10 mouse cellular contexts compared by ENCODE assay signal in the genomic region with DNA sequence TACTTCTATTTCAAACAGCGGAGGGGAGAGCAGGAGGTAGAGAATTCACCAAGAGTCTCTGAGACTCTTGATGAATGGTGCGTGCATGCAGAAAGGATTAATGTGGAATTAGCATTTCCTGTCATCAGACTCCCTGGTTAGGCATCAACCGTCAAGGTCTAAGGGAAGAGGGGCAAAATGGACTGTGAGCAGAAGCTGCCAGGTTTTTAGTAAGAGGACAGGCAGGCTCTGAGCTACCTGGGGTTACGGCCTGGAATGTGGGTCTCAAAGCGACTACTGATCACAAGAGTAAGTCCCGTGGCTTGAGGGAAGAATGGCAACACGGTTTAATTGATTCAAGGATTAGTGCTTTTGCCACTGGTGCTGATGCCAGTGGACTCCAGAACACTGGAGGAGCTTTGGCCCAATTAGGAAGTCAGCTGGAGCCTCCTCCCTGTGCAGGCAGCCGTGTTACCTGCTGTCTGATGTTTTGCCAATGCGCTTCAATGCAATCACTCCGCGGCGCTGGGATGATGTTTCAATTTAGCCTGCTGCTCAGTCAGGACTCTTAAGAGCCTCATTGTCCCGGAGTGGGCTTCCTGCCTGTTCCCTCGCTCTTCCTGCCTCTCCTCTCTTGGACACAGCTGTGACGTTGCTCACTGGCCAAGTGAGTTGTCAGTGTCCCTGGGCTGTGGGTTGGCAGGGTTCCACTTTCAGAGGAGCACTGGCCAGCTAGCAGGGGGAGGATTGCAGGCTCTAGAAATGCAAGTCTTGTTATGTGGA. TPM values are rescaled to one million over a fixed set of nuclear protein-coding genes. Genes with fewer than 3 reads are reported as not detected.
DNase-seq lines count a peak whose midpoint lies in the region; ATAC-seq and TF ChIP-seq lines count a peak whose summit lies in the region.
"Had no signal": no experiment of that assay in that cellular context is flagged by ENCODE, and none has a peak within 500 bp of the region (broad histone marks: within the 10 kb centered on the region; RNA-seq: fewer than 3 reads in every experiment).

No protein-coding gene starts in this region.

- H3K27me3 ChIP-seq in forebrain, embryonic 12.5 days, result peaks cover 35% of the 10 kb centered on the region
- H3K27me3 ChIP-seq in heart, embryonic 13.5 days (replicated peaks), result no peaks in the 10 kb centered on the region
- peaks cover 10% of the 10 kb centered on the region for H3K27me3 ChIP-seq in kidney, embryonic 15.5 days
- H3K27me3 ChIP-seq in limb, embryonic 14.5 days (ENCODE audit: control insufficient read depth, insufficient read depth, low read length), result no peaks in the 10 kb centered on the region
- H3K27me3 ChIP-seq in neural tube, embryonic 15.5 days (replicated peaks), result 0 out of 2 replicates have a peak, but pooled peaks cover 2% of the 10 kb centered on the region
- H3K27me3 ChIP-seq: CH12.LX had no signal

- peaks cover 27% of the 10 kb centered on the region for H3K4me1 ChIP-seq in forebrain, embryonic 12.5 days
- peaks cover 21% of the 10 kb centered on the region for H3K4me1 ChIP-seq in heart, embryonic 13.5 days
- H3K4me1 ChIP-seq in kidney, embryonic 15.5 days, result peaks cover 33% of the 10 kb centered on the region
- peaks cover 18% of the 10 kb centered on the region for H3K4me1 ChIP-seq in limb, embryonic 14.5 days (ENCODE audit: control insufficient read depth, insufficient read depth, low read length)
- H3K4me1 ChIP-seq in neural tube, embryonic 15.5 days, result peaks cover 29% of the 10 kb centered on the region

- ATAC-seq in forebrain, embryonic 12.5 days (ENCODE audit: low FRiP score), result peak; percentile 64; the same call in 1 of the 2 replicates
- ATAC-seq in heart, embryonic 13.5 days (ENCODE audit: extremely low read depth, insufficient number of reproducible peaks, low FRiP score, low TSS enrichment), result 0 out of 2 replicates have a peak, but pooled peaks have one; percentile 45
- ATAC-seq in kidney, embryonic 15.5 days (replicated peaks; ENCODE audit: low FRiP score), result peak; percentile 50
- peak; percentile 43 for ATAC-seq in limb, embryonic 14.5 days (ENCODE audit: low FRiP score, low read depth)
- ATAC-seq in neural tube, embryonic 15.5 days (ENCODE audit: low FRiP score), result peak; percentile 80; the same call in 1 of the 2 replicates

- 0 out of 2 replicates have a peak overlapping the region, but pooled peaks have one; percentile 1 for H3K4me3 ChIP-seq in forebrain, embryonic 12.5 days (replicated peaks)
- peak overlapping the region; percentile 27 for H3K4me3 ChIP-seq in heart, embryonic 13.5 days
- no peak overlapping the region; the same call in 1 of the 2 replicates for H3K4me3 ChIP-seq in kidney, embryonic 15.5 days (replicated peaks)
- no peak overlapping the region for H3K4me3 ChIP-seq in limb, embryonic 14.5 days (replicated peaks; ENCODE audit: low read length)
- H3K4me3 ChIP-seq in neural tube, embryonic 15.5 days (replicated peaks), result no peak overlapping the region
- H3K4me3 ChIP-seq: erythroblast, embryonic 14.5 days had no signal

- 7% methylated on average over 15 of the region's 15 CpGs for WGBS in forebrain, embryonic 12.5 days
- 26% methylated on average over 15 of the region's 15 CpGs for WGBS in heart, embryonic 13.5 days
- WGBS in kidney, embryonic 15.5 days, result 38% methylated on average over 15 of the region's 15 CpGs
- WGBS in limb, embryonic 14.5 days, result 22% methylated on average over 15 of the region's 15 CpGs
- WGBS in neural tube, embryonic 15.5 days, result 24% methylated on average over 15 of the region's 15 CpGs

- TF ChIP-seq POLR2A in limb, embryonic 14.5 days (IDR thresholded peaks at IDR 0.05; ENCODE audit: borderline replicate concordance, extremely low read depth, insufficient read depth, insufficient read length), result no peak

- H3K27ac ChIP-seq in forebrain, embryonic 12.5 days, result 0 out of 2 replicates have a peak overlapping the region, but pooled peaks have one; percentile 25
- peak overlapping the region; percentile 37; the same call in 1 of the 2 replicates for H3K27ac ChIP-seq in heart, embryonic 13.5 days (replicated peaks)
- no peak overlapping the region; the same call in 1 of the 2 replicates for H3K27ac ChIP-seq in kidney, embryonic 15.5 days
- H3K27ac ChIP-seq in limb, embryonic 14.5 days (replicated peaks; ENCODE audit: low read depth, low read length), result no peak overlapping the region
- H3K27ac ChIP-seq in neural tube, embryonic 15.5 days (replicated peaks), result peak overlapping the region; percentile 61

- no peak overlapping the region for H3K9ac ChIP-seq in forebrain, embryonic 12.5 days
- peak overlapping the region; percentile 12; the same call in 1 of the 2 replicates for H3K9ac ChIP-seq in heart, embryonic 13.5 days
- H3K9ac ChIP-seq in kidney, embryonic 15.5 days, result no peak overlapping the region
- H3K9ac ChIP-seq in limb, embryonic 14.5 days (ENCODE audit: low read depth, low read length, severe bottlenecking), result no peak overlapping the region
- H3K9ac ChIP-seq in neural tube, embryonic 15.5 days (replicated peaks), result no peak overlapping the region

- no peaks in the 10 kb centered on the region for H3K36me3 ChIP-seq in forebrain, embryonic 12.5 days (replicated peaks)
- no peaks in the 10 kb centered on the region for H3K36me3 ChIP-seq in heart, embryonic 13.5 days
- peaks cover 3% of the 10 kb centered on the region; the same call in 1 of the 2 replicates for H3K36me3 ChIP-seq in kidney, embryonic 15.5 days
- no peaks in the 10 kb centered on the region for H3K36me3 ChIP-seq in limb, embryonic 14.5 days (ENCODE audit: control insufficient read depth, insufficient read depth, low read length)
- no peaks in the 10 kb centered on the region for H3K36me3 ChIP-seq in neural tube, embryonic 15.5 days

- H3K4me2 ChIP-seq in forebrain, embryonic 12.5 days, result peak overlapping the region; percentile 24
- H3K4me2 ChIP-seq in heart, embryonic 13.5 days, result peak overlapping the region; percentile 64
- H3K4me2 ChIP-seq in kidney, embryonic 15.5 days, result peak overlapping the region; percentile 43
- peak overlapping the region; percentile 6 for H3K4me2 ChIP-seq in limb, embryonic 14.5 days (replicated peaks; ENCODE audit: low read depth, low read length, severe bottlenecking)
- peak overlapping the region; percentile 41 for H3K4me2 ChIP-seq in neural tube, embryonic 15.5 days

- H3K9me3 ChIP-seq in forebrain, embryonic 12.5 days, result 0 out of 2 replicates have a peak, but pooled peaks cover 14% of the 10 kb centered on the region
- H3K9me3 ChIP-seq in heart, embryonic 13.5 days, result peaks cover 17% of the 10 kb centered on the region
- peaks cover 5% of the 10 kb centered on the region for H3K9me3 ChIP-seq in kidney, embryonic 15.5 days (replicated peaks)
- H3K9me3 ChIP-seq in limb, embryonic 14.5 days (ENCODE audit: control insufficient read depth, low read length), result no peaks in the 10 kb centered on the region
- H3K9me3 ChIP-seq in neural tube, embryonic 15.5 days (replicated peaks), result peaks cover 4% of the 10 kb centered on the region; the same call in 1 of the 2 replicates

- DNase-seq in spleen, adult 18-20 months, result peak; percentile 3 to 6
- DNase-seq in spleen, adult 12 weeks (ENCODE audit: low spot score), result no peak
- peak; percentile 69 for DNase-seq in limb, embryonic 14.5 days (ENCODE audit: low spot score)
- no peak for DNase-seq in c-Kit-positive CD71-positive TER-119-positive erythroid progenitor cells, embryonic 14.5 days (ENCODE audit: low spot score)

RNA-seq across cellular contexts. Expression of gene Dctd, which starts 54.6 kb away (rescaled TPM):
- 19.7 and 21.2 TPM in 2 replicates for polyA plus RNA-seq in forebrain, embryonic 12.5 days (2016; fragmentation: Nextera tagmentation; extraction: Ambion mirVana)
- 27.2 and 32.7 TPM in 2 replicates for polyA plus RNA-seq in heart, embryonic 13.5 days (2015; fragmentation: Nextera tagmentation; extraction: Ambion mirVana)
- polyA plus RNA-seq in kidney, embryonic 15.5 days (2015; fragmentation: Nextera tagmentation; extraction: Ambion mirVana), result 36.7 and 36.8 TPM in 2 replicates
- polyA plus RNA-seq in limb, embryonic 14.5 days (2012; rRNA removed), result 67.7 and 70.5 TPM in 2 replicates
- 34.5 and 36.0 TPM in 2 replicates for polyA plus RNA-seq in limb, embryonic 14.5 days (2014; fragmentation: Nextera tagmentation; extraction: Ambion mirVana)
- 11.7 and 15.5 TPM in 2 replicates for polyA plus RNA-seq in neural tube, embryonic 15.5 days (2015; fragmentation: Nextera tagmentation; extraction: Ambion mirVana)
- polyA plus RNA-seq: erythroblast, embryonic 14.5 days had no signal

Comparison
In these comparisons a context has a peak if more than half of its experiments do, and no peak if none do; other contexts are left out.
1. DNase-seq: peak in spleen, adult 18-20 months (2 of 2) and limb, embryonic 14.5 days (single experiment); none in spleen, adult 12 weeks (single experiment) and c-Kit-positive CD71-positive TER-119-positive erythroid progenitor cells, embryonic 14.5 days (single experiment).
2. H3K27ac ChIP-seq: peak in forebrain, embryonic 12.5 days (single experiment), heart, embryonic 13.5 days (single experiment) and neural tube, embryonic 15.5 days (single experiment); none in kidney, embryonic 15.5 days (single experiment) and limb, embryonic 14.5 days (single experiment).
3. H3K4me2 ChIP-seq: peak in every context shown above with its lines; median percentile 64 in heart, embryonic 13.5 days; 43 in kidney, embryonic 15.5 days; 41 in neural tube, embryonic 15.5 days; 24 in forebrain, embryonic 12.5 days; 6 in limb, embryonic 14.5 days.
4. H3K4me3 ChIP-seq: peak in forebrain, embryonic 12.5 days (single experiment) and heart, embryonic 13.5 days (single experiment); none in kidney, embryonic 15.5 days (single experiment), limb, embryonic 14.5 days (single experiment) and neural tube, embryonic 15.5 days (single experiment).
5. Peak in every context shown above with its lines, with median percentiles within 50 percentile points of each other: ATAC-seq.